Mouse (Mus musculus) small intestine, adult 2 months (tissue): Measurements from ENCODE around the gene Tmem176b.

Experiments
- CTCF ChIP-seq: fragments of 200-500 bp; IDR thresholded peaks from 2 replicates; pipeline ENCODE4 v1.5.1; 2012; ENCODE audit warnings: low read depth, mild to moderate bottlenecking, control low read depth, inconsistent platforms, low read length, moderate library complexity, mixed read lengths; ENCODE audit not compliant: insufficient replicate concordance, insufficient read length; ENCODE audit errors: extremely low read depth
- POLR2A ChIP-seq: fragments of 200-500 bp; IDR thresholded peaks from 2 replicates; pipeline ENCODE4 v1.6.1; 2012; ENCODE audit warnings: low read depth, mild to moderate bottlenecking, control low read depth, inconsistent platforms, low read length, moderate library complexity

GRCm38 (mm10) chr6:48842111-48842842 is 981 bp upstream of the Tmem176b start:
- peak; percentile 46; the same call in 1 of the 2 replicates for TF ChIP-seq CTCF
- no peak for TF ChIP-seq POLR2A
